Mouse (Mus musculus): ENCODE results near the gene Gm5475.
"Not testable (repeated sequence)": the region's sequence is repeated elsewhere in the genome, so short reads cannot be mapped to it uniquely, and the experiment has no call there.

Gene Gm5475

GRCm38 (mm10) chr15:100421758-100422197 is at the start of gene Gm5475:
Gm5475 (plus strand) TSS chr15:100422147.
- not testable (repeated sequence) for DNase-seq (ENCODE audit: low read depth, low spot score)

GRCm38 (mm10) chr15:100375066-100375465 is 46.9 kb upstream of the Gm5475 start:
- peak; percentile 41 for DNase-seq (ENCODE audit: low read depth, low spot score)

GRCm38 (mm10) chr15:100377847-100378505 is 44.0 kb upstream of the Gm5475 start:
- DNase-seq (ENCODE audit: low read depth, low spot score): not testable (repeated sequence)

GRCm38 (mm10) chr15:100379658-100380057 is 42.3 kb upstream of the Gm5475 start:
- no peak for DNase-seq (ENCODE audit: low read depth, low spot score)

- DNase-seq (ENCODE audit: low read depth, low spot score): no peak
Measured at GRCm38 (mm10) chr15:100380104-100380503, 41.8 kb upstream of the Gm5475 start.

- DNase-seq (ENCODE audit: low read depth, low spot score): no peak
Measured at GRCm38 (mm10) chr15:100385705-100386104, 36.2 kb upstream of the Gm5475 start.

GRCm38 (mm10) chr15:100387544-100388223 is 34.3 kb upstream of the Gm5475 start:
- DNase-seq (ENCODE audit: low read depth, low spot score): no peak

- DNase-seq (ENCODE audit: low read depth, low spot score): no peak
Measured at GRCm38 (mm10) chr15:100388224-100388835, 33.6 kb upstream of the Gm5475 start.

- DNase-seq (ENCODE audit: low read depth, low spot score): no peak
Measured at GRCm38 (mm10) chr15:100388886-100389285, 33.1 kb upstream of the Gm5475 start.

GRCm38 (mm10) chr15:100391066-100391465 is 30.9 kb upstream of the Gm5475 start:
- no peak for DNase-seq (ENCODE audit: low read depth, low spot score)

GRCm38 (mm10) chr15:100391599-100391998 is 30.3 kb upstream of the Gm5475 start:
- DNase-seq (ENCODE audit: low read depth, low spot score): no peak

- DNase-seq (ENCODE audit: low read depth, low spot score): no peak
Measured at GRCm38 (mm10) chr15:100393016-100393415, 28.9 kb upstream of the Gm5475 start.

GRCm38 (mm10) chr15:100395561-100395960 is 26.4 kb upstream of the Gm5475 start:
- no peak for DNase-seq (ENCODE audit: low read depth, low spot score)

GRCm38 (mm10) chr15:100400592-100401250 is 21.2 kb upstream of the Gm5475 start:
- no peak for DNase-seq (ENCODE audit: low read depth, low spot score)

- no peak for DNase-seq (ENCODE audit: low read depth, low spot score)
Measured at GRCm38 (mm10) chr15:100401811-100402210, 20.1 kb upstream of the Gm5475 start.

GRCm38 (mm10) chr15:100402347-100402746 is 19.6 kb upstream of the Gm5475 start:
- DNase-seq (ENCODE audit: low read depth, low spot score): no peak

GRCm38 (mm10) chr15:100402798-100403197 is 19.1 kb upstream of the Gm5475 start:
- no peak for DNase-seq (ENCODE audit: low read depth, low spot score)

- DNase-seq (ENCODE audit: low read depth, low spot score): no peak
Measured at GRCm38 (mm10) chr15:100403318-100404000, 18.5 kb upstream of the Gm5475 start.

- no peak for DNase-seq (ENCODE audit: low read depth, low spot score)
Measured at GRCm38 (mm10) chr15:100406088-100406487, 15.9 kb upstream of the Gm5475 start.

- no peak for DNase-seq (ENCODE audit: low read depth, low spot score)
Measured at GRCm38 (mm10) chr15:100410918-100411672, 10.9 kb upstream of the Gm5475 start.

GRCm38 (mm10) chr15:100411731-100412130 is 10.2 kb upstream of the Gm5475 start:
- no peak for DNase-seq (ENCODE audit: low read depth, low spot score)

Measured in embryo, embryonic 11.5 days (tissue).